Mouse (Mus musculus) 3134 (cell line): ENCODE results near the gene 2010111I01Rik.

Experiments
- DNase-seq: peaks from one replicate; pipeline ENCODE4 v3.0.0-alpha.2; 2011; ENCODE audit warnings: low spot score; ENCODE audit not compliant: insufficient read length; ENCODE audit errors: extremely low read depth

Gene 2010111I01Rik

GRCm38 (mm10) chr13:63016056-63016455 lies 51.4 kb downstream of the 2010111I01Rik start:
- no peak for DNase-seq

- DNase-seq: no peak
Observed at GRCm38 (mm10) chr13:63023243-63024217, 58.8 kb downstream of the 2010111I01Rik start.

GRCm38 (mm10) chr13:63030023-63030422 lies 65.3 kb downstream of the 2010111I01Rik start:
- no peak for DNase-seq

GRCm38 (mm10) chr13:63031244-63031643 lies 66.6 kb downstream of the 2010111I01Rik start:
- no peak for DNase-seq

GRCm38 (mm10) chr13:63032304-63032830 lies 67.7 kb downstream of the 2010111I01Rik start:
- DNase-seq: no peak

GRCm38 (mm10) chr13:63032958-63033357 lies 68.3 kb downstream of the 2010111I01Rik start:
- no peak for DNase-seq

GRCm38 (mm10) chr13:63033364-63033763 lies 68.7 kb downstream of the 2010111I01Rik start:
- DNase-seq: no peak

GRCm38 (mm10) chr13:63034666-63035065 lies 70.0 kb downstream of the 2010111I01Rik start:
- no peak for DNase-seq

GRCm38 (mm10) chr13:63037906-63038305 lies 73.2 kb downstream of the 2010111I01Rik start:
- no peak for DNase-seq

- no peak for DNase-seq
Observed at GRCm38 (mm10) chr13:63038415-63038814, 73.7 kb downstream of the 2010111I01Rik start.

GRCm38 (mm10) chr13:63038871-63039270 lies 74.2 kb downstream of the 2010111I01Rik start:
- no peak for DNase-seq

- no peak for DNase-seq
Observed at GRCm38 (mm10) chr13:63039326-63039725, 74.6 kb downstream of the 2010111I01Rik start.

- no peak for DNase-seq
Observed at GRCm38 (mm10) chr13:63039848-63040247, 75.2 kb downstream of the 2010111I01Rik start.

- no peak for DNase-seq
Observed at GRCm38 (mm10) chr13:63045504-63046205, 81.0 kb downstream of the 2010111I01Rik start.

- DNase-seq: peak; percentile 7
Observed at GRCm38 (mm10) chr13:63046206-63047020, 81.7 kb downstream of the 2010111I01Rik start.

- DNase-seq: no peak
Observed at GRCm38 (mm10) chr13:63063706-63064105, 99.0 kb downstream of the 2010111I01Rik start.

- peak; percentile 31 for DNase-seq
Observed at GRCm38 (mm10) chr13:63066607-63067006, 101.9 kb downstream of the 2010111I01Rik start.

GRCm38 (mm10) chr13:63068371-63069136 lies 103.9 kb downstream of the 2010111I01Rik start:
- DNase-seq: no peak

GRCm38 (mm10) chr13:63071874-63072273 lies 107.2 kb downstream of the 2010111I01Rik start:
- no peak for DNase-seq

GRCm38 (mm10) chr13:63072376-63072775 lies 107.7 kb downstream of the 2010111I01Rik start:
- DNase-seq: no peak
